Comparison of ENCODE assay signal across 7 mouse cellular contexts in genomic region chr19:10809428-10810175, GRCm38 (mm10). TPM values are rescaled to one million over a fixed set of nuclear protein-coding genes. Genes with fewer than 3 reads are reported as not detected.
A peak's percentile ranks its signal among the peaks of the same experiment; 100 is the strongest.
DNase-seq lines count a peak whose midpoint lies in the region.

No protein-coding gene starts in this region.

- intact Hi-C loops in left cerebral cortex, postnatal 36 days (cut with DNase I), result loop anchor here (10.0 kb wide), 1 partner anchor 85 kb away; no protein-coding TSS in a partner anchor

- peak; percentile 33 for DNase-seq in retina, embryonic 14.5 days (ENCODE audit: low spot score)
- no peak for DNase-seq in retina, postnatal 1 day
- peak; percentile 55 to 68 for DNase-seq in frontal cortex, postnatal 14 days (ENCODE audit: low spot score in 2 of 2)
- DNase-seq in left cerebral cortex, postnatal 36 days (ENCODE audit: low spot score in 2 of 2), result peak; percentile 78 to 79
- no peak for DNase-seq in testis, postnatal 10 days (ENCODE audit: low spot score)
- no peak for DNase-seq in spleen, postnatal 4 days (ENCODE audit: low spot score in 2 of 2)
- no peak for DNase-seq in adrenal gland, postnatal 10 days

RNA-seq across cellular contexts. Expression of gene Cd6, which starts 20.3 kb away (rescaled TPM):
- total RNA-seq in left cerebral cortex, postnatal 36 days (2021), result 1 to 10 TPM; 2.9 to 3.1 TPM
- 1 to 10 TPM; 2.3 to 4.1 TPM for total RNA-seq in adrenal gland, postnatal 10 days (2021)

RNA-seq across cellular contexts. Expression of gene Slc15a3, which starts 29.9 kb away (rescaled TPM):
- total RNA-seq in left cerebral cortex, postnatal 36 days (2021), result 1 to 10 TPM in 1 of 2 experiments, under 1 TPM in 1; 0.86 to 1.7 TPM
- total RNA-seq in adrenal gland, postnatal 10 days (2021), result 1 to 10 TPM; 3.2 to 3.5 TPM

Comparison
In these comparisons a context has a peak if more than half of its experiments do, and no peak if none do; other contexts are left out.
1. DNase-seq: peak in retina, embryonic 14.5 days (single experiment), frontal cortex, postnatal 14 days (2 of 2) and left cerebral cortex, postnatal 36 days (2 of 2); none in retina, postnatal 1 day (single experiment), testis, postnatal 10 days (single experiment), spleen, postnatal 4 days (0 of 2) and adrenal gland, postnatal 10 days (single experiment).